Mouse (Mus musculus) intestine, embryonic 14.5 days (tissue): ENCODE measurements around the gene Atp6v1e1. TPM values are rescaled to one million over a fixed set of nuclear protein-coding genes. Genes with fewer than 3 reads are reported as not detected.

ENCODE experiments used
- ATAC-seq: fragments of 200-750 bp; cut with Nextera tagmentation; replicated peaks from 2 replicates; pipeline ENCODE4 v1.8.0; 2017; ENCODE audit warnings: low read depth, moderate number of reproducible peaks, moderate TSS enrichment, moderate library complexity; ENCODE audit not compliant: low FRiP score, low TSS enrichment
- DNase-seq: peaks from one replicate; pipeline ENCODE4 v3.0.0-alpha.2; 2018; ENCODE audit warnings: low spot score
- H3K27ac ChIP-seq: fragments of 300-500 bp; sonication (generic); 2 replicates; pipeline ENCODE4 v1.5.1; 2014; ENCODE audit warnings: low read depth, mild to moderate bottlenecking, control low read depth
- H3K27me3 ChIP-seq: fragments of 300-500 bp; sonication (generic); replicated peaks from 2 replicates; pipeline ENCODE4 v1.6.1; 2014; ENCODE audit warnings: low read length, control low read depth; ENCODE audit not compliant: control insufficient read depth, insufficient read depth
- H3K36me3 ChIP-seq: fragments of 300-500 bp; sonication (generic); 2 replicates; pipeline ENCODE4 v1.6.1; 2014; ENCODE audit warnings: low read length, control low read depth; ENCODE audit not compliant: control insufficient read depth, insufficient read depth
- H3K4me1 ChIP-seq: fragments of 300-500 bp; sonication (generic); replicated peaks from 2 replicates; pipeline ENCODE4 v1.6.1; 2014; ENCODE audit warnings: low read length, control low read depth, mixed read lengths; ENCODE audit not compliant: control insufficient read depth, insufficient read depth
- H3K4me2 ChIP-seq: fragments of 300-500 bp; sonication (generic); 2 replicates; pipeline ENCODE4 v1.6.1; 2014; ENCODE audit warnings: low read length
- H3K4me3 ChIP-seq: fragments of 300-500 bp; sonication (generic); 2 replicates; pipeline ENCODE4 v1.5.1; 2014; ENCODE audit warnings: low read depth, low read length, control low read depth, mixed read lengths
- H3K9ac ChIP-seq: fragments of 300-500 bp; sonication (generic); 2 replicates; pipeline ENCODE4 v1.6.1; 2014; ENCODE audit warnings: mild to moderate bottlenecking, low read length
- H3K9me3 ChIP-seq: fragments of 300-500 bp; sonication (generic); 2 replicates; pipeline ENCODE4 v1.6.1; 2016; ENCODE audit warnings: low read length, control low read depth; ENCODE audit not compliant: control insufficient read depth
- WGBS: fragments of 180-500 bp; shearing (Covaris S2); extraction: QIAGEN DNeasy Blood & Tissue Kit; methylation state at CpG from one replicate; pipeline ENCODE4 v1.1.7; 2014; 5-methylcytosine and 5-hydroxymethylcytosine counted together
- polyA plus RNA-seq: library from polyadenylated mRNA; unstranded; fragments of >200 nt; fragmentation: Nextera tagmentation; extraction: Ambion mirVana; gene quantifications from 2 replicates; pipeline ENCODE4 v1.2.1, GENCODE M21; 2014

The Atp6v1e1 gene
- polyA plus RNA-seq, 1 experiment from 2014 or later = 116 TPM

DNA sequence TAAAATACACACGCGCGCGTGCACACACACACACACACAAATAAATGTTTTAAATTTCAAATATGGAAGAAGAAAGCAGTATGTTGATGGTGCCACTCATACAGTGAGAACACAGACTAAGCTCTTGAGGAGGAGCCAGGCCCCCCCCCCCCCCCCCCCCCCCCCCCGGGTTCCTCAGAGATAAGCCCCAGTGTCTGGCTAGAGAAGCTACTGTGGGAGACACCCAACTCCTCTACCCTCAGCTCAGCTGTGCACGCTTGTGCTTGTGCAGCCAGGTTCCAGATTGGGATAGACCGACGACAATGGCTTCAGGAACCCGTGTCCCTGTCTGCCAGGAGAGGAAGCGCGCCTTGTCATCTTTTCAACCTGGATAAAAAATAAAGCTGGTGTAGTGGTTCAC lies 32.4 kb downstream of the Atp6v1e1 start:
- Histone ChIP-seq H3K9ac (no peak overlapping the region), H3K27me3 (no peaks in the 10 kb centered on the region), H3K27ac (no peak overlapping the region), H3K4me3 (no peak overlapping the region), H3K36me3 (peaks cover 31% of the 10 kb centered on the region), H3K4me2 (no peak overlapping the region), H3K9me3 (no peaks in the 10 kb centered on the region), H3K4me1 (no peaks in the 10 kb centered on the region)
- WGBS = 91% methylated on average over 10 of the region's 11 CpGs
- DNase-seq (no peak), ATAC-seq (no peak)

DNA sequence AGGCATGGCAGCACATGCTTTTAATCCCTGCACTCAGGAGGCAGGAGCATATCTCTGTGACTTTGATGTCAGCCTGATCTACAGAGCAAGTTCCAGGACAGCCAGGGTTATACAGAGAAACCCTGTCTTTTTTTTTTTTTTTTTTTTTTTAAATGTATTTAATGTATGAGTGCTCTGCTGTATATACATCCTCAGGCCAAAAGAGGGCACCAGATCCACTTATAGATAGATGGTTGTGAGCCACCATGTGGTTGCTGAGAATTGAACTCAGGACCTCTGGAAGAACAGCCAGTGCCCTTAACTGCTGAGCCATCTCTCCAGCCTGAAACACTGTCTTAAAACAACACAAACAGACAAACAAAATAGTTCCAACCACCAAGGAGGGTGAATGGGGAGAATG lies 33.7 kb downstream of the Atp6v1e1 start:
- H3K4me3 ChIP-seq = no peak overlapping the region
- no peak overlapping the region for H3K27ac ChIP-seq
- ATAC-seq = no peak; the same call in 1 of the 2 replicates

DNA sequence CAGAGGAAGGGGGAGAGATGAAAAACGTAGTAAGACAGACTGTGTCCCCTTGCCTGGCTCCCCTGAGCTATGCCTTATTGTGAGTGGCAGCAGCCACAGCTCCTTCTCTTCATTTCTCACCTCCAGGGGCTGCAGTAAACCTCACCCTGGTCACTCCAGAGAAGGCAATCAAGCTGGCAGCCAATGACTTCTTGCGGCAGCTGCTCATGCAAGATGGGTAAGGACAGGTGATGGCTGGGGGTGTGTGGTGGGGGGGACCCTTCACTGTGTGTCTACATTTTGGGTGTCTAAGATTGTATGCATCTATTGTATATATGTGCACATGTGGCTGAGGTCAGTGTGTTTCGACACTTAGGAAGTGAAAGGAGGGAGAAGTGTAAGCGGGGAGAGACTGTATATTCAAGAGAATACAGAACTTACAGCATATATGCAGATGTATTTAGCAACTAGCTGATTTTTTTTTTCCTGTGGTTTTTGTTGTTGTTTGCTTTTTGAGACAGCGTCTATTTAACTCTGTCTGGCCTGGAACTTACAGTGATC lies 34.5 kb downstream of the Atp6v1e1 start:
- 79% methylated on average over 5 of the region's 5 CpGs for WGBS
- Histone ChIP-seq H3K9me3 (no peaks in the 10 kb centered on the region), H3K36me3 (peaks cover 12% of the 10 kb centered on the region), H3K9ac (no peak overlapping the region), H3K27me3 (no peaks in the 10 kb centered on the region), H3K4me1 (no peaks in the 10 kb centered on the region), H3K4me3 (no peak overlapping the region), H3K4me2 (no peak overlapping the region), H3K27ac (no peak overlapping the region)
- DNase-seq (no peak), ATAC-seq (no peak)

More for the DNA sequence above, 33.7 kb downstream of the Atp6v1e1 start:
- Histone ChIP-seq H3K4me2 (no peak overlapping the region), H3K9ac (no peak overlapping the region), H3K4me1 (no peaks in the 10 kb centered on the region), H3K27me3 (no peaks in the 10 kb centered on the region), H3K9me3 (no peaks in the 10 kb centered on the region), H3K36me3 (peaks cover 20% of the 10 kb centered on the region)
- no peak for DNase-seq

DNA sequence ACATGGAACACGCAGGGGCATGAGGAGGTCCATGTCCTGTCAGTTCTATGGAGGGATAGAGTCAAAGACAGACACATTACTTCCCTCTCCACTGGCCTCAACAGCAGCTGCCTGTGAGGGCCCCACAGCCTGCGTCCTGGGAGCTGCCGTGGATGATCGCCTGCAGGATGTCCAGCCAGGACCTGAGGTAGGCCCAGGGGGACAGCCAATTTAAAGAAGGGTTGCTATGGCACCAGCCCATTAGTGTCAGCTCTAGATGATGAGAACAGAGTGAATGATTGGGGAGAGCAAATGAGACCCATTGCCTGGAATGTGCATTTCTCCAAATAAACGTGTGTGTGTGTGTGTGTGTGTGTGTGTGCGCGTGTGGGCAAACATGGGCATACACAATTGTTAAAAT lies 38.2 kb downstream of the Atp6v1e1 start:
- ATAC-seq = no peak
- Histone ChIP-seq H3K36me3 (no peaks in the 10 kb centered on the region), H3K9me3 (no peaks in the 10 kb centered on the region), H3K27ac (no peak overlapping the region), H3K9ac (no peak overlapping the region), H3K27me3 (no peaks in the 10 kb centered on the region), H3K4me3 (no peak overlapping the region), H3K4me1 (no peaks in the 10 kb centered on the region), H3K4me2 (no peak overlapping the region)
- no peak for DNase-seq
- 61% methylated on average over 7 of the region's 7 CpGs for WGBS

DNA sequence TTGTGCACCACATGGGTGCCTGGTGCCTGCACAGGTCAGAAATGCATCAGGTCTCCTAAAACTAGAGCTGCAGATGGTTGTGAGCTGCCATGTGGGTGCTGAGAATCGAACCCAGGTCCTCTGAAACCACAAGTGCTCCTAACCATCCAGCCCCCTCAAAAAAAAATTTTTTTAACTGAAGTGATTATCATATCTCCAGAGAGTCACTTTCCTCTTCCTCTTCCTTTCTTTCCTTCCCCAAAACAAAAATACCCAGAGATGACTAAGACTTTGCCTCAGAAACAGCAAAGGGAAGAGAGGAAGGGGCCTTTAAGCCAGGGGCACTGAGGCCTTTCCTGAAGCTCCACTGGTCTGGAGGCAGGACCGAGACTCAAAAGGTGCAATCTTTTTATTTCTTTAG lies 39.6 kb downstream of the Atp6v1e1 start:
- no peak overlapping the region for H3K4me2 ChIP-seq
- H3K27ac ChIP-seq = no peak overlapping the region
- H3K9me3 ChIP-seq = no peaks in the 10 kb centered on the region
- no peaks in the 10 kb centered on the region for H3K36me3 ChIP-seq
- no peaks in the 10 kb centered on the region for H3K4me1 ChIP-seq
- H3K4me3 ChIP-seq = no peak overlapping the region
- H3K27me3 ChIP-seq = no peaks in the 10 kb centered on the region
- 81% methylated on average over 2 of the region's 2 CpGs for WGBS
- DNase-seq (no peak), ATAC-seq (no peak)
- no peak overlapping the region for H3K9ac ChIP-seq

DNA sequence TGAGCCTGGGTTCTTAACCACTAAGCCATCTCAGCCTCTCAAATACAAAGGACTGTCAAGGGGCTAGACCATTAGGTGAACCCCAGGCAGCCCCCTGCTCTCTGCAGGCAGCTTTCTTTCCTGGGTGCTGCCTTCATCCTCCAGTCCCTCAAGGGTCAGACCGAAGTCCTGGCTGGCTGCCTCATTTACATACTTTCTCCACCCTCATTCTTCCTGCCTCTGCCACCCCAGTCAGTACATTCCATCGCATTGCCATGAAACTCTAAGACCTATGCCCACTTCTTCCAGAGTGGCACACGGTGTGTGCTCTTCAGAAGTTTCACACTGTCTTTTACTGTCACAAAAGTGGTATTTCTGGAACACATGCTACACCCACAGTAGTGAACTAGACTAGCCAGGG lies 44.4 kb downstream of the Atp6v1e1 start:
- H3K9me3 ChIP-seq = no peaks in the 10 kb centered on the region
- no peak overlapping the region for H3K9ac ChIP-seq
- H3K27ac ChIP-seq = no peak overlapping the region
- H3K27me3 ChIP-seq = no peaks in the 10 kb centered on the region
- H3K36me3 ChIP-seq = no peaks in the 10 kb centered on the region
- ATAC-seq = no peak
- DNase-seq = no peak
- H3K4me2 ChIP-seq = no peak overlapping the region
- WGBS = 45% methylated on average over 3 of the region's 3 CpGs
- H3K4me1 ChIP-seq = no peaks in the 10 kb centered on the region
- no peak overlapping the region for H3K4me3 ChIP-seq

DNA sequence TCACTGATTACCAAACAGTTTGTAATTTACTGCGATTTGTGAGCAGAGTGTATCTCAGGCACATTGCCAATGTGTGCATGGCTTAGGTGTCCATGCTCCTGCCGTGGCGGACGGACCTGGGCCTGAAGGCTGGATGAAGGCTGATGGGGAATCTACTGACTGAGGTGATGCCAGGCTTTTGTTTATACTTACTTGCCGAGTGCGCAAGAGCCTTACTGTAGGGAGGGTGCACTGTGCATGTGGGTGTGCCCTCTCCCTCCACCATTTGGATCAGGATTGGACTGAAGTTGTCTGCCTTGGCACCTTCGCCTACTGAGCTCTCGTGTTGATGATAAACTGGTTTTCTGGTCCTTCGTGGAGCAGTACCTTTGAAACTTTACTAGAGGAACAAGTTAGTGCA lies 45.1 kb downstream of the Atp6v1e1 start:
- 69% methylated on average over 9 of the region's 9 CpGs for WGBS
- H3K9me3 ChIP-seq = no peaks in the 10 kb centered on the region
- no peak for DNase-seq
- ATAC-seq = no peak
- no peak overlapping the region for H3K9ac ChIP-seq
- H3K4me2 ChIP-seq = no peak overlapping the region
- no peaks in the 10 kb centered on the region for H3K27me3 ChIP-seq
- no peak overlapping the region for H3K4me3 ChIP-seq
- H3K27ac ChIP-seq = no peak overlapping the region
- no peaks in the 10 kb centered on the region for H3K4me1 ChIP-seq
- no peaks in the 10 kb centered on the region for H3K36me3 ChIP-seq

DNA sequence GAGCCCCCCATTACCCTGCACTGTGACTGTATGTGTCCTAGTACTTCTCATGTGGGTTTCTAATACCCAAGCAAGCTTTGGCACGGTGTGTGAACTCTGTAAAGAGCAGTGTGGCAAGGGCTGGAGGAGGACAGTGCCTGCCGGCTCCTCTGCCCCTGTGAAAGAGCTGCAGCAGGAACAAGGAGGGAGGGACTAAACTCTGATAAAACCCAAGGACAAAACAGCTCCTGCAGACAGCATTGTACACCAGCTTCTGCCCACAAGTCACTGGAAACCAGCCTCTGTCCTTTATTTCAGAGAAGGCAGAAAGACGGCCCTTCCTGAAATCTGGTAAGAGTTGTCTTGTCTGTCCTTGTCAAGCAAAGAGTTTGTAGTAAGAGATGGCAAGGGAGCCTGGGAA lies 46.3 kb downstream of the Atp6v1e1 start:
- no peaks in the 10 kb centered on the region; the same call in 1 of the 2 replicates for H3K36me3 ChIP-seq
- no peaks in the 10 kb centered on the region for H3K4me1 ChIP-seq
- DNase-seq = no peak
- no peaks in the 10 kb centered on the region for H3K27me3 ChIP-seq
- H3K9ac ChIP-seq = no peak overlapping the region
- 79% methylated on average over 3 of the region's 3 CpGs for WGBS
- no peak overlapping the region for H3K4me2 ChIP-seq
- H3K9me3 ChIP-seq = no peaks in the 10 kb centered on the region
- ATAC-seq = no peak
- no peak overlapping the region for H3K4me3 ChIP-seq
- H3K27ac ChIP-seq = no peak overlapping the region

DNA sequence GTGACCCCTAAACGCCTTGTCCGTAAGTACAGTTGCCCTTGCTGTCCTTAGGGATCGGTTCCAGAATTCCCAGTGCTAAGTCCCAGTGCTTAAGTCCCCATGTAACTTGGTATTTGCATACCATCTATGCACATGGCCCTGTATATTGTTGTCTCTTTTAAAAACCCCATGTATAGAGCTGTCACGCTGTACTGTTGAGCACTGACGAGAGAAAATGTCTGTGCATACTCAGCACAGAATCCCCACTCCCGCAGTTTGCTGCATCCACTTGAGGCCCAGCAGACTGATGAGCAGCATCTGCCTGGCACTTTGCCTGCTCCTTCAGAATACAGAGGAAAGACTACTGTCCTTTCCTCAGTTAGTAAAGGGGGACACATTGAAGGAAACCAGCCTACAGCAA lies 48.8 kb downstream of the Atp6v1e1 start:
- Histone ChIP-seq H3K9me3 (no peaks in the 10 kb centered on the region), H3K27me3 (no peaks in the 10 kb centered on the region), H3K9ac (no peak overlapping the region), H3K36me3 (no peaks in the 10 kb centered on the region; the same call in 1 of the 2 replicates), H3K27ac (no peak overlapping the region), H3K4me3 (no peak overlapping the region), H3K4me1 (no peaks in the 10 kb centered on the region), H3K4me2 (no peak overlapping the region)
- 67% methylated on average over 6 of the region's 6 CpGs for WGBS
- ATAC-seq = no peak
- DNase-seq = no peak
